ENCODE assay signal across 13 mouse cellular contexts in the genomic region with DNA sequence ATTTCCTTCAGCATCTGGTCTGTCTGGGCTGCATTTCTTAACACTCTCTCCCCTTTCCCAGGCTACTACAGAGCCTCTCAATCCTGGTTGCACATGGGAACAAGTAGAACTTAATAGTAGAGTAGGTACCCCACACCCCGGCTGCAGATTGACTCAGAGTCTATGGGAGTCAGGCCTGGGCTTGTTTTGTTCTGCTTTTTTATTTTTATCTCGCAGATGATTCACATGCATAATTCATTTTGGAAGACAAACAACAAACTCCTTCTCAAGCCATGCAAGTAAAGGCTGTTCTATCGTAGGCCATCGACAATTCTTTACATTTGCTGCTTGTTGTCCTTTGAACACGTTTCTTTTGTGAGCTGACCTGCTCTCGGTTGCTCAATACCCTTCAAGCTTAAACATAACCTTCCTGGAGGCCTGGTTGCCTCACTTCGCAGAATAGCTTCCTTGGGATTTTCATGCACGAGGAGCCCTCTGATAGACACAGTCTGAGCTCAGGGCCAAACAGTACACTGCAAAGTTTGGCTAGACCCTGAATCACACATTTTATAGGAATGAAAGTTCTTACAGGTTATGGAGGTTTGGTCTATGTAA. TPM values are rescaled to one million over a fixed set of nuclear protein-coding genes. Genes with fewer than 3 reads are reported as not detected.
DNase-seq lines count a peak whose midpoint lies in the region; ATAC-seq and TF ChIP-seq lines count a peak whose summit lies in the region.
"Had no signal": no experiment of that assay in that cellular context is flagged by ENCODE, and none has a peak within 500 bp of the region (broad histone marks: within the 10 kb centered on the region; RNA-seq: fewer than 3 reads in every experiment).

No protein-coding gene starts in this region.

- TF ChIP-seq POLR2A in limb, embryonic 14.5 days (IDR thresholded peaks at IDR 0.05; ENCODE audit: borderline replicate concordance, extremely low read depth, insufficient read depth, insufficient read length), result no peak

- no peaks in the 10 kb centered on the region for H3K36me3 ChIP-seq in limb, embryonic 14.5 days (ENCODE audit: control insufficient read depth, insufficient read depth, low read length)
- no peaks in the 10 kb centered on the region for H3K36me3 ChIP-seq in limb, embryonic 10.5 days
- no peaks in the 10 kb centered on the region for H3K36me3 ChIP-seq in hindbrain, embryonic 16.5 days (ENCODE audit: control insufficient read depth, insufficient read depth, low read length)
- H3K36me3 ChIP-seq: heart, embryonic 12.5 days had no signal

- DNase-seq in limb, embryonic 14.5 days (ENCODE audit: low spot score), result peak; percentile 30
- DNase-seq in limb, embryonic 10.5 days (ENCODE audit: low spot score), result no peak
- DNase-seq in NIH3T3 (ENCODE audit: low read depth), result peak; percentile 59
- DNase-seq in adrenal gland, postnatal 36 days, result peak; percentile 28 to 45
- no peak for DNase-seq in Muller cell, postnatal 12 days (ENCODE audit: inconsistent ontology term)
- DNase-seq: kidney, postnatal 36 days; right cerebral cortex, postnatal 14 days; thymus, adult 2 months had no signal

- no peaks in the 10 kb centered on the region for H3K9me3 ChIP-seq in limb, embryonic 14.5 days (ENCODE audit: control insufficient read depth, low read length)
- no peaks in the 10 kb centered on the region for H3K9me3 ChIP-seq in limb, embryonic 10.5 days (replicated peaks)
- no peaks in the 10 kb centered on the region for H3K9me3 ChIP-seq in hindbrain, embryonic 16.5 days (ENCODE audit: control insufficient read depth, low read length)

- H3K27me3 ChIP-seq in limb, embryonic 14.5 days (ENCODE audit: control insufficient read depth, insufficient read depth, low read length), result no peaks in the 10 kb centered on the region
- H3K27me3 ChIP-seq in limb, embryonic 10.5 days (ENCODE audit: low read depth, poor library complexity, severe bottlenecking), result 0 out of 2 replicates have a peak, but pooled peaks cover 3% of the 10 kb centered on the region
- no peaks in the 10 kb centered on the region for H3K27me3 ChIP-seq in hindbrain, embryonic 16.5 days (replicated peaks; ENCODE audit: control insufficient read depth, insufficient read depth, low read length)
- H3K27me3 ChIP-seq: heart, embryonic 12.5 days had no signal

- H3K4me2 ChIP-seq in limb, embryonic 14.5 days (replicated peaks; ENCODE audit: low read depth, low read length, severe bottlenecking), result no peak overlapping the region
- no peak overlapping the region for H3K4me2 ChIP-seq in hindbrain, embryonic 16.5 days (ENCODE audit: low read length)
- H3K4me2 ChIP-seq: heart, embryonic 12.5 days had no signal

- WGBS in limb, embryonic 14.5 days, result 81% methylated on average over 8 of the region's 8 CpGs
- WGBS in limb, embryonic 10.5 days, result 91% methylated on average over 8 of the region's 8 CpGs
- 72% methylated on average over 8 of the region's 8 CpGs for WGBS in hindbrain, embryonic 16.5 days

- ATAC-seq in limb, embryonic 14.5 days (ENCODE audit: low FRiP score, low read depth), result no peak
- ATAC-seq in megakaryocyte progenitor cell, adult 5-6 weeks (replicated peaks; ENCODE audit: poor library complexity), result 0 out of 2 replicates have a peak, but pooled peaks have one; percentile 16
- no peak for ATAC-seq in hindbrain, embryonic 16.5 days
- ATAC-seq: forebrain, embryonic 16.5 days had no signal

- no peak overlapping the region for H3K9ac ChIP-seq in limb, embryonic 14.5 days (ENCODE audit: low read depth, low read length, severe bottlenecking)
- H3K9ac ChIP-seq in hindbrain, embryonic 16.5 days (ENCODE audit: low read depth, low read length), result no peak overlapping the region
- H3K9ac ChIP-seq: heart, embryonic 12.5 days had no signal

- H3K27ac ChIP-seq in limb, embryonic 14.5 days (replicated peaks; ENCODE audit: low read depth, low read length), result no peak overlapping the region
- H3K27ac ChIP-seq in limb, embryonic 10.5 days, result no peak overlapping the region
- H3K27ac ChIP-seq in hindbrain, embryonic 16.5 days (ENCODE audit: low read depth, low read length), result no peak overlapping the region

- no peak overlapping the region for H3K4me3 ChIP-seq in limb, embryonic 14.5 days (replicated peaks; ENCODE audit: low read length)
- no peak overlapping the region for H3K4me3 ChIP-seq in limb, embryonic 10.5 days
- H3K4me3 ChIP-seq in hindbrain, embryonic 16.5 days (ENCODE audit: low read length), result no peak overlapping the region
- H3K4me3 ChIP-seq: heart, embryonic 12.5 days had no signal

- H3K4me1 ChIP-seq in limb, embryonic 14.5 days (ENCODE audit: control insufficient read depth, insufficient read depth, low read length), result 0 out of 2 replicates have a peak, but pooled peaks cover 3% of the 10 kb centered on the region
- peaks cover 7% of the 10 kb centered on the region for H3K4me1 ChIP-seq in limb, embryonic 10.5 days
- H3K4me1 ChIP-seq in hindbrain, embryonic 16.5 days (ENCODE audit: control insufficient read depth, insufficient read depth, low read depth, low read length), result peaks cover 3% of the 10 kb centered on the region; the same call in 1 of the 2 replicates
- H3K4me1 ChIP-seq: heart, embryonic 12.5 days had no signal

RNA-seq across cellular contexts. Expression of gene Lacc1, which starts 1.2 kb away (rescaled TPM):
- 14.1 and 14.6 TPM in 2 replicates for polyA plus RNA-seq in limb, embryonic 14.5 days (2012; rRNA removed)
- 8.3 and 11.0 TPM in 2 replicates for polyA plus RNA-seq in limb, embryonic 14.5 days (2014; fragmentation: Nextera tagmentation; extraction: Ambion mirVana)
- polyA plus RNA-seq in limb, embryonic 10.5 days (2016; fragmentation: Nextera tagmentation; extraction: Ambion mirVana), result 2.5 and 4.5 TPM in 2 replicates
- total RNA-seq in adrenal gland, postnatal 36 days (2021), result 1 to 10 TPM; 7.8 to 9.6 TPM
- total RNA-seq in megakaryocyte progenitor cell, adult 5-6 weeks (2015), result 16.8 and 17.1 TPM in 2 replicates
- total RNA-seq in megakaryocyte progenitor cell, adult 5-6 weeks (2017), result 7.4 and 11.0 TPM in 2 replicates
- polyA plus RNA-seq in hindbrain, embryonic 16.5 days (2015; fragmentation: Nextera tagmentation; extraction: Ambion mirVana), result 2.6 and 3.3 TPM in 2 replicates
- total RNA-seq: MEL had no signal

RNA-seq across cellular contexts. Expression of gene Ccdc122, which starts 1.4 kb away (rescaled TPM):
- polyA plus RNA-seq in limb, embryonic 14.5 days (2012; rRNA removed), result 1.9 and 2.9 TPM in 2 replicates
- 3.4 and 5.2 TPM in 2 replicates for polyA plus RNA-seq in limb, embryonic 14.5 days (2014; fragmentation: Nextera tagmentation; extraction: Ambion mirVana)
- 0.79 and 1.2 TPM in 2 replicates for polyA plus RNA-seq in limb, embryonic 10.5 days (2016; fragmentation: Nextera tagmentation; extraction: Ambion mirVana)
- 1 to 10 TPM; 4.7 to 8.5 TPM for total RNA-seq in adrenal gland, postnatal 36 days (2021)
- total RNA-seq in megakaryocyte progenitor cell, adult 5-6 weeks (2015), result 14.8 and 15.3 TPM in 2 replicates
- 12.1 and 19.2 TPM in 2 replicates for total RNA-seq in megakaryocyte progenitor cell, adult 5-6 weeks (2017)
- polyA plus RNA-seq in hindbrain, embryonic 16.5 days (2015; fragmentation: Nextera tagmentation; extraction: Ambion mirVana), result 0.94 and 1.1 TPM in 2 replicates
- total RNA-seq: MEL had no signal

Comparison
In these comparisons a context has a peak if more than half of its experiments do, and no peak if none do; other contexts are left out.
1. DNase-seq: peak in limb, embryonic 14.5 days (single experiment), NIH3T3 (single experiment) and adrenal gland, postnatal 36 days (2 of 2); none in limb, embryonic 10.5 days (single experiment) and Muller cell, postnatal 12 days (single experiment).